Mouse (Mus musculus) embryonic fibroblast, embryonic 13.5 days (primary cell): Measurements from ENCODE around the gene Zfp771.

Experiments used
- CTCF ChIP-seq: IDR thresholded peaks from 2 replicates; pipeline ENCODE4 v1.5.1; 2011; ENCODE audit warnings: mild to moderate bottlenecking, control low read depth, low read length, moderate library complexity, borderline replicate concordance; ENCODE audit not compliant: insufficient read depth
- POLR2A ChIP-seq: IDR thresholded peaks from 2 replicates; pipeline ENCODE4 v1.6.1; 2011; ENCODE audit warnings: low read depth, mild to moderate bottlenecking, control low read depth, low read length, moderate library complexity

GRCm38 (mm10) chr7:127262218-127262961 lies 18.3 kb downstream of the Zfp771 start:
- TF ChIP-seq POLR2A (no peak), CTCF (no peak)
